Mouse (Mus musculus): ENCODE results near the gene Dhx32.

GRCm38 (mm10) chr7:133775179-133775578 is 7.3 kb downstream of the Dhx32 start:
- TF ChIP-seq CTCF (IDR thresholded peaks at IDR 0.05) (no peak), POLR2A (IDR thresholded peaks at IDR 0.05; ENCODE audit: insufficient read depth, low read depth, low read length) (no peak)
